Mouse (Mus musculus): Measurements from ENCODE around the gene Tprn. TPM values are rescaled to one million over a fixed set of nuclear protein-coding genes. Genes with fewer than 3 reads are reported as not detected.

Tprn gene
- polyA plus RNA-seq, 1 experiment from 2014 or later: 6.1 TPM

GRCm38 (mm10) chr2:25287927-25288649 is 25.7 kb downstream of the Tprn start, which contains the start of gene Tmem210:
Gene Tmem210 (plus strand): TSS chr2:25288145.
- no peak for ATAC-seq (ENCODE audit: low read depth)

GRCm38 (mm10) chr2:25288734-25289345 is 26.4 kb downstream of the Tprn start:
- Histone ChIP-seq H3K9ac (no peak overlapping the region), H3K36me3 (peaks cover 25% of the 10 kb centered on the region), H3K4me2 (no peak overlapping the region), H3K27ac (no peak overlapping the region), H3K4me1 (replicated peaks) (peaks cover 38% of the 10 kb centered on the region), H3K27me3 (peaks cover 65% of the 10 kb centered on the region), H3K9me3 (replicated peaks) (no peaks in the 10 kb centered on the region), H3K4me3 (replicated peaks) (no peak overlapping the region)
- WGBS (ENCODE audit: insufficient replicate concordance): 63% methylated on average over 7 of the region's 7 CpGs
- DNase-seq: no peak
- no peak for ATAC-seq (ENCODE audit: low read depth)

More at GRCm38 (mm10) chr2:25287927-25288649, 25.7 kb downstream of the Tprn start, which contains the start of gene Tmem210:
- 75% methylated on average over 6 of the region's 6 CpGs for WGBS (ENCODE audit: insufficient replicate concordance)
- Histone ChIP-seq H3K4me1 (replicated peaks) (peaks cover 38% of the 10 kb centered on the region), H3K9ac (no peak within 1 kb of the TSS), H3K27ac (no peak within 1 kb of the TSS), H3K27me3 (peaks cover 57% of the 10 kb centered on the region), H3K9me3 (replicated peaks) (no peaks in the 10 kb centered on the region), H3K4me3 (replicated peaks) (no peak within 1 kb of the TSS), H3K36me3 (peaks cover 31% of the 10 kb centered on the region), H3K4me2 (0 out of 2 replicates have a peak within 1 kb of the TSS, but pooled peaks have one; percentile 11)
- DNase-seq: no peak

- ATAC-seq (ENCODE audit: low read depth) (no peak), DNase-seq (no peak)
- peaks cover 17% of the 10 kb centered on the region for H3K36me3 ChIP-seq
- no peaks in the 10 kb centered on the region for H3K9me3 ChIP-seq (replicated peaks)
- peaks cover 38% of the 10 kb centered on the region for H3K4me1 ChIP-seq (replicated peaks)
- H3K4me3 ChIP-seq (replicated peaks): no peak within 1 kb of the TSS
- WGBS (ENCODE audit: insufficient replicate concordance): 9% methylated on average over 11 of the region's 11 CpGs
- H3K4me2 ChIP-seq: no peak within 1 kb of the TSS
- H3K9ac ChIP-seq: no peak within 1 kb of the TSS
- H3K27ac ChIP-seq: no peak within 1 kb of the TSS
- peaks cover 72% of the 10 kb centered on the region for H3K27me3 ChIP-seq
These were observed 27.2 kb downstream of the Tprn start, which contains the start of gene Lrrc26 for GRCm38 (mm10) chr2:25289651-25290050. Gene Lrrc26 (plus strand): TSS chr2:25289915.

GRCm38 (mm10) chr2:25290101-25290815 is 27.8 kb downstream of the Tprn start:
- peaks cover 11% of the 10 kb centered on the region for H3K36me3 ChIP-seq
- H3K4me2 ChIP-seq: no peak overlapping the region
- H3K27me3 ChIP-seq: peaks cover 78% of the 10 kb centered on the region
- 3% methylated on average over 54 of the region's 54 CpGs for WGBS (ENCODE audit: insufficient replicate concordance)
- DNase-seq: no peak
- ATAC-seq (ENCODE audit: low read depth): no peak
- no peak overlapping the region for H3K9ac ChIP-seq
- H3K4me3 ChIP-seq (replicated peaks): no peak overlapping the region
- H3K9me3 ChIP-seq (replicated peaks): no peaks in the 10 kb centered on the region
- no peak overlapping the region for H3K27ac ChIP-seq
- peaks cover 38% of the 10 kb centered on the region for H3K4me1 ChIP-seq (replicated peaks)

GRCm38 (mm10) chr2:25290816-25291130 is 28.4 kb downstream of the Tprn start:
- H3K4me1 ChIP-seq (replicated peaks): peaks cover 35% of the 10 kb centered on the region
- no peaks in the 10 kb centered on the region for H3K9me3 ChIP-seq (replicated peaks)
- no peak overlapping the region for H3K27ac ChIP-seq
- H3K9ac ChIP-seq: no peak overlapping the region
- peaks cover 83% of the 10 kb centered on the region for H3K27me3 ChIP-seq
- WGBS (ENCODE audit: insufficient replicate concordance): 3% methylated on average over 18 of the region's 18 CpGs
- H3K4me3 ChIP-seq (replicated peaks): no peak overlapping the region
- H3K4me2 ChIP-seq: no peak overlapping the region
- no peak for DNase-seq
- peaks cover 6% of the 10 kb centered on the region for H3K36me3 ChIP-seq
- ATAC-seq (ENCODE audit: low read depth): no peak

- no peak for DNase-seq
- H3K4me1 ChIP-seq (replicated peaks): peaks cover 28% of the 10 kb centered on the region
- no peak overlapping the region for H3K27ac ChIP-seq
- 0 out of 2 replicates have a peak overlapping the region, but pooled peaks have one; percentile 43 for H3K4me3 ChIP-seq (replicated peaks)
- no peak for ATAC-seq (ENCODE audit: low read depth)
- H3K4me2 ChIP-seq: no peak overlapping the region; the same call in 1 of the 2 replicates
- no peak overlapping the region for H3K9ac ChIP-seq
- H3K27me3 ChIP-seq: peaks cover 90% of the 10 kb centered on the region
- no peaks in the 10 kb centered on the region for H3K9me3 ChIP-seq (replicated peaks)
- H3K36me3 ChIP-seq: no peaks in the 10 kb centered on the region
- 8% methylated on average over 32 of the region's 32 CpGs for WGBS (ENCODE audit: insufficient replicate concordance)
These were observed 29.0 kb downstream of the Tprn start for GRCm38 (mm10) chr2:25291184-25292053.

- no peak overlapping the region for H3K9ac ChIP-seq
- H3K27me3 ChIP-seq: peaks cover 96% of the 10 kb centered on the region
- DNase-seq: no peak
- no peaks in the 10 kb centered on the region for H3K9me3 ChIP-seq (replicated peaks)
- peak overlapping the region; percentile 43 for H3K4me3 ChIP-seq (replicated peaks)
- peak; percentile 32 for ATAC-seq (ENCODE audit: low read depth)
- peaks cover 22% of the 10 kb centered on the region for H3K4me1 ChIP-seq (replicated peaks)
- H3K27ac ChIP-seq: no peak overlapping the region
- peak overlapping the region; percentile 54 for H3K4me2 ChIP-seq
- no peaks in the 10 kb centered on the region for H3K36me3 ChIP-seq
- WGBS (ENCODE audit: insufficient replicate concordance): 9% methylated on average over 42 of the region's 43 CpGs
These were observed 29.7 kb downstream of the Tprn start for GRCm38 (mm10) chr2:25292054-25292544.

- no peak overlapping the region for H3K4me3 ChIP-seq (replicated peaks)
- ATAC-seq (ENCODE audit: low read depth): no peak
- peaks cover 15% of the 10 kb centered on the region for H3K4me1 ChIP-seq (replicated peaks)
- no peaks in the 10 kb centered on the region for H3K9me3 ChIP-seq (replicated peaks)
- H3K9ac ChIP-seq: no peak overlapping the region
- peaks cover 98% of the 10 kb centered on the region for H3K27me3 ChIP-seq
- WGBS (ENCODE audit: insufficient replicate concordance): 0% methylated on average over 1 of the region's 1 CpGs
- DNase-seq: peak; percentile 44
- no peak overlapping the region for H3K27ac ChIP-seq
- H3K36me3 ChIP-seq: no peaks in the 10 kb centered on the region
- H3K4me2 ChIP-seq: no peak overlapping the region
These were observed 30.4 kb downstream of the Tprn start for GRCm38 (mm10) chr2:25292856-25293255.

- 64% methylated on average over 9 of the region's 9 CpGs for WGBS (ENCODE audit: insufficient replicate concordance)
These were observed 31.3 kb downstream of the Tprn start for GRCm38 (mm10) chr2:25293706-25294105.

GRCm38 (mm10) chr2:25297093-25297492 is 34.7 kb downstream of the Tprn start:
- DNase-seq (no peak), ATAC-seq (ENCODE audit: low read depth) (no peak)
- Histone ChIP-seq H3K36me3 (no peaks in the 10 kb centered on the region), H3K27ac (no peak overlapping the region), H3K4me3 (replicated peaks) (no peak overlapping the region), H3K9ac (no peak overlapping the region), H3K4me1 (replicated peaks) (peaks cover 5% of the 10 kb centered on the region), H3K4me2 (no peak overlapping the region), H3K9me3 (replicated peaks) (no peaks in the 10 kb centered on the region), H3K27me3 (peaks cover 67% of the 10 kb centered on the region)
- 56% methylated on average over 8 of the region's 8 CpGs for WGBS (ENCODE audit: insufficient replicate concordance)

More at GRCm38 (mm10) chr2:25293706-25294105, 31.3 kb downstream of the Tprn start:
- H3K9ac ChIP-seq: no peak overlapping the region
- H3K27ac ChIP-seq: no peak overlapping the region
- no peaks in the 10 kb centered on the region for H3K9me3 ChIP-seq (replicated peaks)
- peaks cover 13% of the 10 kb centered on the region for H3K4me1 ChIP-seq (replicated peaks)
- H3K36me3 ChIP-seq: no peaks in the 10 kb centered on the region
- peaks cover 97% of the 10 kb centered on the region for H3K27me3 ChIP-seq
- no peak overlapping the region for H3K4me2 ChIP-seq
- DNase-seq (no peak), ATAC-seq (ENCODE audit: low read depth) (no peak)
- H3K4me3 ChIP-seq (replicated peaks): no peak overlapping the region

Measured in liver, embryonic 13.5 days (tissue).